Mouse (Mus musculus) ZHBTc4 (cell line): Measurements from ENCODE around the gene Kifc3.
"Not testable (repeated sequence)": the region's sequence is repeated elsewhere in the genome, so short reads cannot be mapped to it uniquely, and the experiment has no call there.

Source experiments
- DNase-seq: peaks from one replicate; pipeline ENCODE4 v3.0.0-alpha.2; 2011; ENCODE audit warnings: low read depth, low spot score

Gene Kifc3

DNA sequence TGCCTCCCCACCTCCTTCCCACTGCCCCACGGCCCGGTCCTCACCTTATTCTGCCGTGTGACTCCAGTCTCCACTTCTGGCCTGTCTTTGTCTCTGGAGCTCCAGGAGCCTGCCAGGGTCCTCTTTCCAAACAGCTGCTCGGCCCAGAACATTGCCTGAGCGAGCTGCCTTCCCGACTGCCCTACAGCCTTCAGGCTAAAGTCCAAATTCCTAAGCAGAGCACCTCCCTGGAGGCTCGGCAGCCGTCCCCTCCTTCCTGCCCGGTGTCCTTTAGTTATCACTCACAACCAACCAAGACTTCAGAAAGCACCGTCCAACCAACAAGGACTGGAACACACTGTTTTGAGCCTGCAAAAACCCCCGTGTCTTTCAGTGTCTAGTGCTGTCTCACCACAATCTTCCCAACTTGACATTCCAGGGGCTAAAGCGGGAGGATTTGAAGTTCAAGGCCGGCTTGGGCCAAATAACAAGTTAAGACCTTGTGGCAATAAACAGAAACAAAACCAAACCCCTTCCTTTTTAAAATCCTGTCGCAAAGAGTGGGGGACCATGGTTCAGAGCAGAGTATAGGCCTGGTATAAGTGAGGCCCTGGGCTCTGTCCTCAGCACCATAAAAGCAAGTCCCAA lies at the start of gene Kifc3:
Gene Kifc3, minus strand, starts transcription at position 164 of the 627 bp plus-strand sequence.
- DNase-seq, result peak; percentile 46

DNA sequence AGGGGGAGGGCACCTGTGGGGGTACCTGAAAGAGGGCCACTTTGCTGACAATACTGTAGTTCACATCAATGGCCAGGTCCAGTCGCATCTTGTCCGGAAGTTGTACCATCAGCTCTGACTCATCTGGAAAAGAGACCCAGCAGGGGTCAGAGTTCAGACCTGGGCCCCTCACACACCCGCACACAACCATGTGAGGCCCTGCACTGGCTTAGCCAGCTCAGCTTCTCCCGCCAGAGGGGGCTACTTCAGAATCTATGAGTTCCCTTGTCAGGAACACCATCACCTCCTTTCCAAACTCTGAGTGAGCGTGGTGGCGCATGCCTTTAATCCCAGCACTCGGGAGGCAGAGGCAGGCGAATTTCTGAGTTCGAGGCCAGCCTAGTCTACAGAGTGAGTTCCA lies 49.4 kb upstream of the Kifc3 start:
- DNase-seq, result peak; percentile 76

DNA sequence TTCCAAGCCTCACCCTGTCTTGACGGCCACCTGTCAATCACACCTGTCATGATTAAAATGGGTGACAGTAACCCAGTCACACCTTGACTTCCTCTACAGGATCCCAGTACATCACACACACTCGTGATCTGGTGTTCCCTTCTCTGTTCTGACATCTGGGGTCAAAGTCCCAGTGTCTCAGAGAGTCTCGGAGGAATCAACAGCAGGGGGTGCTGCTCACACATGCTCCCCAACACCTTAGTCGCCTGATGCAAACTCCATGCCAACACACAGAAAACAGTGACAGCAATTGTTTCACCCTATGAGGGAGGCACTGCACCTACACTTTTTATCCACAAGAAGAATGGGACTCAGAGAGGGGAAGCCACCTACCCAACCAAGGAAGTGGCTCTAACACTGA lies 47.2 kb upstream of the Kifc3 start:
- no peak for DNase-seq

DNA sequence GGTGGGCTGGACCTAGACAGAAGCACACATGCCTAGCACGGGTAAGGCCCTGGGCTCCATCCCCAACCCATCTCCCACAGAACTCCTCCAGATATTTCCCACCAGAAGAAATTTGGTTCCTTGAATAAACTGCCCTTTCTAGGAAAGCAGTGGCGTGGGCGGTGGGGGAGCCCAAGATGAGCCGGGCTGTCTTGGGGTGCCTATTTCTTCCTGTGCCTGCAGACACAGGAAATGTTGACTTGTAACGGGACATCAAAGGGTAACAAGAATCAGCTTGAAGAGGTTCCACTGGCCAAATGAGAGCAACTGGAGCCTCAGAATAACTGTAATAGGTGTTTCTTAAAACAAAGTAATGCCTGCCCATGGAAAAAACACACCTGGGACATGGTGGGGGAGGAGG lies 44.7 kb upstream of the Kifc3 start:
- DNase-seq, result no peak

DNA sequence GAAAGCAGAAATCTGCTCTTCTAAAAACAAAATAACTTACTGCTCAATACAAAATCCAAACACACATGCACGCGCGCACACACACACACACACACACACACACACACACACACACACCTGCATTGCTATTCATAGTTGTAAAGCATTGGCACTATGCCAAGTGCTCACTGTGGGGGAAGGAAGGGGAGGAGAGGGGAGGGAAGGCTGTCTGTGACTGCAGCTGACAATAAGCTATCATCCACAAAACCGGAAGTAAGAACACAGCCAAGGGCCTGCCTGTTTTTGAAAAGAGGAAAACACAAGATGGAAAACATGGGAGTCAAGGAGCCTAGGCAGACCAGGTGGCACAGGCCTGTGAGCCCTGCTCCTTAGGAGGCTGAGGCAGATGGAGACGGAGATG lies 42.6 kb upstream of the Kifc3 start:
- DNase-seq, result no peak

DNA sequence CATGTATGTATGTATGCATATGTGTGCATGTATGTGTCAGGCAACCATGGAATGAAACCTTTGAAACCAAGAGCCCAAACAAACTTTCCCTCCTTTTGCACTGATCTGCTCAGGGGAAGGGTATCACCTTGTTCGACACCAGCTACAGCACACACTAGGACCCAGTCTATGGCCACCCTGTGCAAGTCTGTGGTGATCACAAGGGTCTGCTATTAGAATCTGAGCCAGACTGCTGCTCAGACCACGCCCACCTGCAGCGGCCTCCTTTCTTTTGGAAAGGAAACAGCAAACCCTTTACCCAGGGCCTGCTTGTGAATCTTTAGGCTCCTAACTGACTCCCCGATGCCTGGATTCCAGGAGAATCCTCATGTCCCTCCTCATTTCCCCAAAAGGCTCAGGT lies 41.2 kb upstream of the Kifc3 start:
- no peak for DNase-seq

DNA sequence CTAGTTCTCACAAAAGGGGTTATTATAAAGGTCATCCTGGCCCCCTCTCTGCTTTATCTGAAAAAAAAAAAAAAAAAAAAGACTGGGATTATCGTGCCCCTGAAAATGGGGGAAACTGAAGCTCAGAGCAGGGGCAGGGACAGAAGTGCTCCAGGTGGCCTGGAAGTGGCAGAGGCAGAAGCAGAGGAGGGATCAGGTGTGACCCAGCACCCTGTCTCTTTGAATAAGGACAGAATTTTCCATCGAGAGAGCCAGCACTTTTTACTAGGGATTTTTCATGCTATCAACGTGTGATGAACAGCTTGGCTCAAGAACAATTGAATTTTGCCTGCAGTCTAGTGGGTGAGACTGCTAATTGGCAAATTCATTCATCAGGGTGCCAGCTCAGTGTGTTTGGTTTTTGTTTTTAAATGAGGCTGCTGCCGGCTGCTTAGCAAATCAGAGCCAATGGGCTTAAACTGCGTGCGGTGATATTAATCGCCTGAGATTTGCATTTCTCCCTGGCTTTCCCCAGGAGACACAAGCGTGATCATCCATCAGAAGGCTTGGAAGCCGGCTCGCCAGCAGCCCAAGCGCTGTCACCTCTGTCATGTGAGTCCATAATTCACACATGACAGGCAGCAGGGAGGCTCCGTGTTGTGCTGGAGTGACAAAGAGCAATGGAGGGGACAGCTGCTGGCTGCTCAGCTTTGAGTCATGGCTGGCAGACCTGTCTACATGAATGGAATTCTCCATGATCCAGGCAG lies 40.4 kb upstream of the Kifc3 start:
- no peak for DNase-seq

DNA sequence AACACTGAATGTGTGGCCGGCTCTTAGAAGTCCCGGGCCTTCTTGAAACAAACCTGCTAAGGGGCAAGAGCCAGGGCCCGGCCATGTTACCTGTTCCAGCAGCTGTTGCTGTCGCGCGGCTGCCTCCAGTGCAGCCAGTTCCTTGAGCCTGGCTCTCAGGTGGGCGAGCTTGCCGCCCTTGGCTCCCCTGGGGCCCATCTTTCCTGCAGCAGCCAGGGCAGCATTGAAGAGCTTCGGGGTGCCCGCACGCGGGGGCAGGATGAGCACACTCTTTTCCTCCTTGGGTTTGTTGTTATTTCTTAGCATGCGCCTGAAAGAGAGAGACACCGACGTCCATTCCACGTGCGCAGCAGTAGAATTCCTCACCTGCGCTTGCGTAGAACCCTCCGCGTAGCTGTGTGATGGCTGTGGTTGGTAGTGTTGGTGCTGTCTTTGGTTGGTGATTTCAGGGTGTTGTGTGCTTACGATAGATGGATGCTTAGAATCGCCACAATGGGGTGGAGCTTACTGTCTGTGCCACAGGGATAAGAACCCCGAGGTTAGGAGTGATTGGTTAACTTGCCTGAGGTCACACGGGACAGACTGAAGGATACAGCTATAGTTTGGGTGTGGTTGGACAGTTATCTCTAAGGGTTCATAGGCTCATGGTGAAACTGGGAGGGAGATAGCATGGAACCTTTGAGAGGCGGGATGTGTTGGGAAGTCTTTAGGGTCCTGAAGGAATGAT lies 39.6 kb upstream of the Kifc3 start:
- DNase-seq, result peak; percentile 35

DNA sequence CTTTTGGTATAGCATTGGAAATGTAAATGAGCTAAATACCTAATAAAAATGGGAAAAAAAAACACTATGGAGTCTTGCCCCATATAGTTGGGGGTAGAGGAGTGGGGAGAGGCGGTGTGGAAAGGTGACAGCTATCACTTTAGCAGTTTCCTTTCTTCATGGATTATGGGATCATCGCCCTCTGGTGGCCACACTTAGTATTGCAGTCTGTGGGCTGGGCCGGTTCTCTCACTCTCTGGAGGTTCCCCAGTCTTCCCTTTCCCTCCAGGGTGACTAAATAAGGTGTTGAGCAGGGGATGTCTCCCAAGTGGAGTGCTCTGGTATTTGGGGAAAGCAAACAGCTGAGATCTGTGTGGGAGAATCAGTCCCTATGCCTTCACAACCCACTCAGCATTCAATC lies 33.1 kb upstream of the Kifc3 start:
- DNase-seq, result peak; percentile 70

DNA sequence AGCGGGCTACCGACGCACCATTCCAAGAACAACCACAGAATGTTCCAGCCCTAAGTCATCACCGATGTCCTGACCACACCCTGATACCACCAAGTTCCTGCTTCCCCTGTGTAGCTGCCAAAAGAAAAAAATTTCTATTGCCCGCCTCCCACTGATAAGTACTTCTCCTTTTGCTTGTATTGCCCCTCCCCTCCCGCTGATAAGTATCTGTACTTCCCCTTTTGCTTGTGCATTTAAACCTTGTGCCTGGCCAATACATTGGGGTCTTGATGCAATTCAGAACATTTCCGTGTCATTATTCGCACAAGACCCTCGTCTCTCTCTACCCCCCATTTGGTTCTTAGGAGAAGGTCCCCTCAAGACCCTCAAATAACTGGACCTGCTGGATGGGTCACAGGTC lies 27.5 kb upstream of the Kifc3 start:
- DNase-seq, result not testable (repeated sequence)

DNA sequence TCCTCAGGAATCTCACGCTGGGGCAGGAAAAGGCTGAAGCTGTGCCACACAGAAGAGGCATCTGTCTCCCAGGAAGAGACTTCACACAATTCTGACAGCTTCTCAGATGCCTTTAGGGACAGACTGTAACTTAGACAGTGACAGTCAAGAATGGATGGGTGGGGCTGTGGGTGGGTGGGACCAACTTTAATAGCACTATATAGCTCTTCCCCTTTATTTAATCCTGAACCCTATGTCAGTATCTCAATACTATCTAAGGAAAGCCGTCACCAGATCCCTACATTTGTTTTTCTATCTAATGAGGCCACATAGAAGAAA lies 24.5 kb upstream of the Kifc3 start:
- no peak for DNase-seq

DNA sequence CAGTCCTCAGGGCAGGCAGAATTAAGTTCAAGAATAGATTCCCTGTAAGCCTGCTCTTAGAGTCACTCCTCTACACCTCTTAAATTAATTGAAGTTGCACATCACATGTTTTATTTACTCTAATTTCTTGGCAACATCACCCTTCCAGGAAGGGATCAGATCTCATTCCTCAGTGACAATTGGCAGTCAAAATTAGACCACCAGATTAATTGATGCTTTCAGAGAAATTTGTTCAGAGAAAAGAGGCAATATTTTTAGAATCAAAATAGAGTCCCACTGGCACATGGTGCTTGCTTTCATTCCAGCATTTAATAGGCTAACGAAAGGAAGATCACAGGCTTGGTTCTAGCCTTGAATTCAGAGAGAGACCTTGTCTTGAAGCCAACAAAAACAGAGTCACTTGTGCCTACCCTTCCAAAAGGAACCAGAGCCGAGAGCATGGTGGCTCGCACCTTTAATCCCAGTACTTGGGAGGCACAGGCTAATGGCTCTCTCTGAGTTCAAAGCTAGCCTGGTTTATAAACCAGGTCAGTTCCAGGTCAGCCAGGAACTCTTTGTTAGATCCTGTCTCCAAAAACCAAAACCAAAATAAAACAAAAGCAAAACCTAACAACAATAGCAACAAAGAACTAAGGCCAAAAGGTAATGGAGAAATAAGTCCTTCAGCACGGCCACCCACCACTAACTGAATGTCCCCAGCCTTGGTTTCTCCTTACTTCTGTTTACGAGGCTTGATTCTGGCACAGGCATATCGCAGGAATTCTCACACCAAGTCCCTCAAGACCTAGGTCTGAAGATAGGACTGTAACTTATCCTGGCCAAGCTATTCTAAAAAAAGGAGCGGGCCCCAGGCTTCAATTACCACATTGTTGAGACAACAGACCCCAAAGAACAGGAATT lies 23.9 kb upstream of the Kifc3 start:
- DNase-seq, result no peak

DNA sequence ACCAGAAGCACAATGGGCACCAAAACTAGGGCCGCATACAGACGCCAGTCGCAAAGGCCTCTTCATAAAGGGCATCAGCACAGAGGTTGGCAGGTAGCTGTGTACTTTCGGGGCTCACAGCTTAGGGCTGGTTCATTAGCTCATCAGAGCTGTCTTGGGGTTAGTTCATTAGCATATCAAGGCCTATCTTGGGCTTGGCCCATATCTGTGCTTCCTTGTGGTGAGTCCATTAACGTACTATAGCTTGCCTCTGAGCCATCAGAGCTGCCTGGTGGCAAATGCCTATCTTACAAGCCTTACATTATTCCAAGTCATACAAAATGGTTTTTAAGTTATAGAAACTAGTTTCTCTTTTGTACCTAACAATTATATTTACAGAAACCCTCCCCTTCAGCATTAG lies 21.4 kb upstream of the Kifc3 start:
- DNase-seq, result no peak

DNA sequence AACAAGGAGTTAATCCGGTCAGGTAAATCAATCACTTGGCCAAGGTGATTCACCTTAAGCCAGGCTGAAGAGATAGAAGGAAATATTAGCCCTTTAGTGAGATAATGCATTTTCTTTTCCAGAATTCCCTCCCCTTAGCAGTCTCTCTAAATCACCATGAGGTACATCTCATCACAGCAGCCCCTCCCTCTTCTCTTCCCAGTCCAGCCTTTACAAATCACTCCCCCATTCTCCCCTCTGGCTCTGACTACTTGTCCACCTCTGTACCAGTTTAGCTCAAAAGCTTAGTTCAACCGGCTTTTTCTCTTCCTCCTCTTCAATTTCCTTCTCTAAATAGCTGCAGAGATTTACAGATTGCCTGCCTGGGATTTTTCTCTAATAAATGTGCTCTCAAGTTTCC lies 18.4 kb upstream of the Kifc3 start:
- no peak for DNase-seq

DNA sequence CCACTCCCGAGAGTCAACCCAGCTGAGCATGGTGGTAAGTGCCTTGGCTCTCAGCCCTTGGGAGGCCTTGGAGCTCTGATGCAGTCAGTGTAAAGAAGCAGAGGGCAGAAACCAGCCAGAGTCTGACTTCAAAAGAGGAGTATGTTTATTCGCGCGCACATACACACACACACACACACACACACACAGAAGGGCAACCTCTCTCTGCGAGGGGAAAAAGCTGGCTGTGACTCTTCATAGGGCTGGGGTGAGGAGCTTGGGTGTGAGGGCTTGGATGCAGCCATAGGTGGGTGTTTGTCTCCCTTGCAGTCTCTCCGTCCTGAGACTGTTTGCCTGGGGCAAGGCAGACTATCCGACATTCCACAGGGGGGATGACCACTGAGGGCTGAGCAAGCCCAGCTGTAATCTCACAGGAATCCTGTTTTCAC lies 18.0 kb upstream of the Kifc3 start:
- no peak for DNase-seq

DNA sequence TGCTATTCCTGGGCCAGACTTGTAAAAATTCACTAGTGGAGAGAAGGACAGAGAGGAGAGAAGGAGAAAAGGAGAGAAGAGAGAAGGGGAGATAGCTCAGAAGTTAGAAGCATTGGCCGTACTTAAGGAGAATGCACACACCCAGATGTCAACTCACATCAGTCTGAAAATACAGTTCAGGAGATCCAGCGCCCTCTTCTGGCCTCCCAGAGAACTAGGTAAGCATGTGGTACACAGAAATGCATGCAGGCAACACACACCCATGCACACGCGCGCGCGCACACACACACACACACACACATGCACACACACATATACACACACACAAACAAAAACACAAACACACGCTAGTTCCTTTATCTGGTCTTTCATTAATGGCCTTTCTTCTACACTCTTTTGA lies 17.0 kb upstream of the Kifc3 start:
- DNase-seq, result peak; percentile 76

DNA sequence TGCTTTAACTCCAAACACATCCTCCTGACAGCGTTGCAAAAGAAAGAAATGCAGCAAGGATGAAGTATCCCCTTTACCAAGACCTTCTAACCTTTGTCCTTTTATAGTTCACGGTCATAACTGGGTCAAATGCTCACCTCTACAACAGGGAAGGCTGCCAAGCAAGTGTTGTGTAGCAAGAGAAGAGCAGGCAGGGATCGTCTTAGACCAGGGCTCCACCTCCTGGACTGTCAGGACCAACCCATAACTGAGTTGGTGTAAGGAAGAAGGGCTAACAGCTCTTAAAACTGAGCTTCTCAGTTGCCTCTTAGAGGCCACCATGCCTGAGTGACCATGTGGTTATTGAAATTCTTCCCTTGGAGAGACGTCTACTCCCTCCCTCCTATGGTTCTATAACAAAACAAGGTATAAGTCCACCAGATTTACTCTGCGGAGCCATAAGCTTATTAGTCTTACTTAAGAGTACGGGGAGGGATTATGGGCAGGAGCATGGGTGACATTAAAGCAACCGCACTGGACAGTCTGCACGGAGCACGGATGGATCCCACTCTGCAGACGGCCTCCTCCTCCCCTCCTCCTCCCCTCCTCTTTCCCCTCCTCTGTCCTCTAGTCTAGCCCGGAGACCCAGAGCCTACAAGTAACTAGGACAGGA lies 13.2 kb upstream of the Kifc3 start:
- no peak for DNase-seq

DNA sequence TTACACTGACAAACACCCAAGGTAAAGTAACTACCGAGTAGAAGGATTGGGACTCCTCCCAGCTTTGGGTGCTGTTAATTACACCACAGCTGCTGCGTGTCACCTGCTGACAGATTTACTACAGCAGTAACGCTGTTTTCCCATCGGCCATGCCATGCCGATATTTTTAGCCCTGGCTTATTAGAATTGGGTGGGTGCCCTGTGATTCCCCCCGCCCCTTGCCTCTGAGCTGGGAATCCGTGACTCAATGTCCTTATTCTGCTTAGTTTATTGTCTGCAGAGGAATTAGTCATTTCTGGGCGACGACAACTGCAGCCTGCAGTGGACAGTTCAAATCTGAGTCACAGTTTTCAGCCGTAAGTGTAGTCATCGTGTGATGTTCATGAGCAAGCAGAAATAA lies 7.3 kb upstream of the Kifc3 start:
- DNase-seq, result no peak

DNA sequence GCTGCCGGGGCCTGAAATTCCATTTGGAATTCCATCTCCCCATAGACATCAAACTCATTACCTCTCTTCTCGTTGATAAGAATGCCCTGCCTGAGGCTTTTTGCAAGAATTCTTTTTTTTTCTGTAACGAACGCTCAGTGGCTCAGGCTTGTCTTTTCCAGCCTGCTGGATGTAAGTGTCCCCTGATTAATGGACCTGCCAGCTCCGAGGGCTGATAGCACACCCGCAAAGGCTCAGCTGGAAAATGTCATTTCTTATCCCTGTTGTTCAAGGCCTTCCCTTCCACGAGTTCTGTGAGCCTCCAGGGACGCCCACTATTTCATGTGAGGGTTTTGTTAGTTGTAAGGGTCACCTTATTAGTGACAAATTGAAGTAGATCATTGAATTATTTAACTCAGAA lies 3.3 kb upstream of the Kifc3 start:
- peak; percentile 35 for DNase-seq

DNA sequence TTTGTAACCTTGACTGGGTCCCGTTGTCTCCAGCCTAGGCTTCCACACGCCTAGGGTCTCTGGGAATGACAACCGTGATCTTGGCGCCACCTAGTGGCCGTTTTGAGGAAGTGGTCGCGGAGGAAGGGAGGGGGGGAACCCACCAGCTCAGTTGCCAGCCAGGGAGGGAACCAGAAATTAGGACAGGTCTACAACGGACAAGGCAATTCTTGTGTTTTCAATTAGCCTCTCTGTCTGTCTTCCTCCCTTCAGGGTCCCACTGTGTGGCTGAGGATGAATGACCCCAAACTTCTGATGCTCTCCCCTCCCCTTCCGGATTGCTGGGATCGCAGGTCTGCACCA lies 1.4 kb upstream of the Kifc3 start:
- DNase-seq, result peak; percentile 85

DNA sequence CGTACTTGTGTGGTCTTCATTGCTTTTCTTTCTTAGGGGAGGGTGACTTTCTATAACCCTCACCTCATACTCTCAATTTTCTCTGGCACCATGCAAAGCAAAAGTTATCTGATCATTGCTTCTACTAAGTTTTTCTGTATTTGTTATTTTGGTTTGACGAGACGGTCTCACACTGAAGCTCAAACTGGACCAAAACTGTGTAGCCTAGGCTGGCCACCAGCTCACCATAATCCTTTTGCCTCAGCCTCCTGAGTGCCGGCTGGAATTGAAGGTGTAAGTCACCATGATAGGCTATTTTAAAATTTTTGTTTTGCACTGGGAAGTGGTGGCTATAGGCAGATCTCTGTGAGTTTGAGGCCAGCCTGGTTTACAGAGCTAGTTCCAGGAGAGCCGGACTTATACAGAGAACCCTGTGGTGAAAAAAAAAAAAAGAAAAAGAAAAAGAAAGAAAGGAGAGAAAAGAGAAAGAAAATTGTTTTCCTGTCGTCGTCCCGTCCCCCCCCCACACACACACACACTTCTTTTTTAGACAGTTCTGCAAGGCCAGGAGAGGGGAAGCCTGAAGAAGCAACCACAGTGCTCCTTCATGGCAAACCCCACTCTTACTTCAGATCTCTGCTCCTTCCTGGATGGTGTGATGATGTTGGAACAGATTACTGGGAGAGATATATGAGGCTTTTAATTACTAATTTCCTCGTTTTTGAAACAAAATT lies 870 bp upstream of the Kifc3 start:
- DNase-seq, result no peak
